Mouse (Mus musculus) erythroblast, embryonic 14.5 days (primary cell): Measurements from ENCODE around the gene Sfxn5. TPM values are rescaled to one million over a fixed set of nuclear protein-coding genes. Genes with fewer than 3 reads are reported as not detected.

Source experiments
- H3K27me3 ChIP-seq: 2 replicates; pipeline ENCODE4 v1.6.1; 2012; ENCODE audit warnings: inconsistent platforms; ENCODE audit not compliant: control insufficient read depth
- H3K36me3 ChIP-seq: 2 replicates; pipeline ENCODE4 v1.6.1; 2012; ENCODE audit warnings: mild to moderate bottlenecking, inconsistent platforms; ENCODE audit not compliant: control insufficient read depth
- H3K4me1 ChIP-seq: 2 replicates; pipeline ENCODE4 v1.6.1; 2012; ENCODE audit warnings: inconsistent platforms; ENCODE audit not compliant: control insufficient read depth
- H3K4me3 ChIP-seq: replicated peaks from 2 replicates; pipeline ENCODE3; 2012; ENCODE audit warnings: moderate library complexity, mild to moderate bottlenecking, inconsistent platforms
- H3K9me3 ChIP-seq: 2 replicates; pipeline ENCODE4 v1.6.1; 2012; ENCODE audit warnings: low read length, inconsistent platforms, mixed read lengths; ENCODE audit not compliant: control insufficient read depth
- GATA1 ChIP-seq: IDR thresholded peaks from 2 replicates; pipeline ENCODE4 v1.6.1; 2012; ENCODE audit warnings: low read length, inconsistent platforms, mixed read lengths
- TAL1 ChIP-seq: IDR thresholded peaks from 3 replicates; pipeline ENCODE4 v1.6.1; 2012; ENCODE audit warnings: low read length, inconsistent platforms, mixed read lengths
- polyA plus RNA-seq: library from polyadenylated mRNA; stranded (reverse); fragments of >175 nt; gene quantifications from 2 replicates; pipeline ENCODE4 v1.2.3, GENCODE M21; 2012

The Sfxn5 gene
- polyA plus RNA-seq, 1 experiment = 0.08 TPM

DNA sequence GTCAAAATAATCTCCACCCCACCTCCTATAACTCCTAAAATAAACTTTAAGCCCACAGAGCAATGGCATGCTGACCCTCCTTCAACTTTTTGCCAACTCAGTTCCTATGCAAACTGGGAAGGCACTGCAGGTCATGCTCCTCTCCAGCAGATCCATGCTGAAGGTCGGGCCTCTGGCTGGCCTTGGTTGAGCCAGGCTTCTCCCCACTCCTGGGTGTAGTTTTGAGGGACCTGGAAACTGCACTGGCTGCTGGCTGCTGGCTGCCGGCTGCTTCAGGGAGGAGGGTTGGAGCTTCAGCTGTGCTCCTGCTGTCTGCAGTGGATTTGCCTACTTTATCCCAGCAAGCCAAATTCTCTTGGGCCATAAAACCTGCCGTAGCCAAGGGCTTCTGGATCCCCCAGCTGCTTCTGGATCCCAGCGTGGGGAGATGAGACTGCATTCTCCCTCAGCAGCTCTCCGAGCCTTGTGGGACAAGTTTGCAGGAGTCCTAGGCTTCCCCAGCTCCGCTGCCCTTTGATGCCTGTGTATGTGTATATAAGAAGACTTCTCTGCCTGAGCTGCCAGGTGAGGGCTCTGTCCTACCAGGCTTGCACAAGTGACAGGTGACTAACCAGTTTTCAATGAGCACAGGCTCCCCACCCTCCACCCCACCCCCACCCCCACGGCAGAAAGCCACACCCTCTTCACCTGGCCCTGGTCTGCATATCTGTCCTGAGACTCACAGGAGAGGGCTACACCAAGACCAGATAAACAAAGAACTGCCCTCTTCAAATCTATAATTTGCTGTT, 100.2 kb downstream of the Sfxn5 start:
- no peaks in the 10 kb centered on the region; the same call in 1 of the 2 replicates for H3K4me1 ChIP-seq
- H3K9me3 ChIP-seq = no peaks in the 10 kb centered on the region
- TF ChIP-seq TAL1 (no peak), GATA1 (no peak)

GRCm38 (mm10) chr6:85232045-85232444, 101.2 kb downstream of the Sfxn5 start:
- no peaks in the 10 kb centered on the region for H3K36me3 ChIP-seq
- no peak overlapping the region for H3K4me3 ChIP-seq
- no peaks in the 10 kb centered on the region; the same call in 1 of the 2 replicates for H3K4me1 ChIP-seq
- H3K9me3 ChIP-seq = no peaks in the 10 kb centered on the region
- TF ChIP-seq TAL1 (no peak), GATA1 (no peak)
- no peaks in the 10 kb centered on the region for H3K27me3 ChIP-seq

More for the DNA sequence above, 100.2 kb downstream of the Sfxn5 start:
- Histone ChIP-seq H3K4me3 (no peak overlapping the region), H3K36me3 (no peaks in the 10 kb centered on the region), H3K27me3 (no peaks in the 10 kb centered on the region)

DNA sequence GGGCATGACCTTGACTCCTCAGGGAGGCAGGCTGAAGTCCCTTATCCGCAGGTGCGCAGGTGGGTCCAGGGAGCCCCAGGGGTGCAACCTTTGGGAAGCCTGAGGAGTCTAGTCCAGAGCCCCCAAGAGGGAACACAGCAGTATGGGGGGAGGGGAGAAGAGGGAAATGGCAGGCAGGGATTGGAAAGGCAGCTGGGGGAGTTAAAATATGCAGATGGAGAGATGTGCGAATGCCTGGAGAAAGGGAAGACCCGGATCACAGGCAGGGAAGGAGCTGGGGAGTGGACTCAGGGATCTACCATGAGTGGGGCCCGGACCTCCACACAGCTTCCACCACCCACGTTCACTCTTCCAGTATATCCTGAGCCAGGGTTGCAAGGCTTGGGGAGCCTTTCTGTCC, 101.8 kb downstream of the Sfxn5 start:
- no peaks in the 10 kb centered on the region for H3K36me3 ChIP-seq
- H3K9me3 ChIP-seq = no peaks in the 10 kb centered on the region
- no peaks in the 10 kb centered on the region for H3K27me3 ChIP-seq
- no peaks in the 10 kb centered on the region; the same call in 1 of the 2 replicates for H3K4me1 ChIP-seq
- no peak overlapping the region for H3K4me3 ChIP-seq
- no peak for TF ChIP-seq GATA1
- no peak for TF ChIP-seq TAL1

GRCm38 (mm10) chr6:85230762-85231161, 102.5 kb downstream of the Sfxn5 start:
- Histone ChIP-seq H3K36me3 (no peaks in the 10 kb centered on the region), H3K4me3 (no peak overlapping the region), H3K9me3 (no peaks in the 10 kb centered on the region), H3K4me1 (no peaks in the 10 kb centered on the region; the same call in 1 of the 2 replicates), H3K27me3 (no peaks in the 10 kb centered on the region)
- TF ChIP-seq TAL1 (no peak), GATA1 (no peak)

DNA sequence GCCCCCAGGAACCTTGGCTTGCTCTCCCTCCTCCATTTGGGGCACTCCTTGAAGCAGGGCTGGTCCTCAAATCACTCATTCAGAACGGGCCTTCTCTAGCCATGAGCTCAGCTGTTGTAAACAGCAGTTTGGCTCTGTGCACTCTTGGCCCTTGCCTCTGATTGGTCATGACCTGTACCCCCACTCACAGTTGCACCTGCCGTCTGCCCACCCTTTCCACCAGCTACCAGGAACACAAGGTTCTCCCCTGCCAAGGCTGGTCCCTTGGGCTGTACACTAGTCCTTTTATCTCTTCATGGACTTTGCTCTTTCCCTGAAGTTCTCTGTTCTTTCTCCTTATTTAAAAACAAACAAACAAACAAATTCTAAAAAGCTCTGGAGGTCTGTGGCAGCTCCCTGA, 105.7 kb downstream of the Sfxn5 start:
- no peaks in the 10 kb centered on the region for H3K36me3 ChIP-seq
- H3K27me3 ChIP-seq = no peaks in the 10 kb centered on the region
- no peaks in the 10 kb centered on the region for H3K4me1 ChIP-seq
- no peaks in the 10 kb centered on the region for H3K9me3 ChIP-seq
- no peak overlapping the region for H3K4me3 ChIP-seq
- no peak for TF ChIP-seq GATA1
- no peak for TF ChIP-seq TAL1

- Histone ChIP-seq H3K9me3 (no peaks in the 10 kb centered on the region), H3K4me3 (no peak overlapping the region), H3K4me1 (no peaks in the 10 kb centered on the region), H3K27me3 (no peaks in the 10 kb centered on the region), H3K36me3 (no peaks in the 10 kb centered on the region)
- no peak for TF ChIP-seq TAL1
- no peak for TF ChIP-seq GATA1
Observed at GRCm38 (mm10) chr6:85226570-85226969, 106.7 kb downstream of the Sfxn5 start.

DNA sequence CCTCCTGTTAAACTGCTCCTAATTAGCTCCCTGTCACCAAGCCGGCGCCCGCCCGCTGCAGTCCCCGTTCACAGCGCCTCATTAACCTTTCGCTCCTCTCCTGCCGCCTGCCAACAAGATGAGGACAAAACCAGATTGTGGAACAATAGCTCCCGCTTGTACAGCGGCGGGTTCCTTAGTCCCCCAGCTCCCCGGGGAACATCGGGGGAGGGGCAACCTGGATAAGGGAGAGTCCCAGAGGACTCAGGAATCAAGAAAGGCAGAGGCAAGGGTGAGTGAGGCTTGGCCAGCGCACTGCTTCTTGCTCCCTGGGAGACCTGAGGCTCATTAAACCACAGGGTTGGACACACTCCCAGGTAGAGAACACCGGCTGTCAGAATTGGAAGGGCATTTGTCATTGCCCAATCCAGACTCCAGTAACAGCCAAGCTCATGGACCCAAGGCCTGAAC, 108.8 kb downstream of the Sfxn5 start:
- no peaks in the 10 kb centered on the region for H3K4me1 ChIP-seq
- H3K4me3 ChIP-seq = no peak overlapping the region
- H3K27me3 ChIP-seq = no peaks in the 10 kb centered on the region
- no peaks in the 10 kb centered on the region for H3K36me3 ChIP-seq
- no peak for TF ChIP-seq GATA1
- no peak for TF ChIP-seq TAL1
- H3K9me3 ChIP-seq = no peaks in the 10 kb centered on the region

DNA sequence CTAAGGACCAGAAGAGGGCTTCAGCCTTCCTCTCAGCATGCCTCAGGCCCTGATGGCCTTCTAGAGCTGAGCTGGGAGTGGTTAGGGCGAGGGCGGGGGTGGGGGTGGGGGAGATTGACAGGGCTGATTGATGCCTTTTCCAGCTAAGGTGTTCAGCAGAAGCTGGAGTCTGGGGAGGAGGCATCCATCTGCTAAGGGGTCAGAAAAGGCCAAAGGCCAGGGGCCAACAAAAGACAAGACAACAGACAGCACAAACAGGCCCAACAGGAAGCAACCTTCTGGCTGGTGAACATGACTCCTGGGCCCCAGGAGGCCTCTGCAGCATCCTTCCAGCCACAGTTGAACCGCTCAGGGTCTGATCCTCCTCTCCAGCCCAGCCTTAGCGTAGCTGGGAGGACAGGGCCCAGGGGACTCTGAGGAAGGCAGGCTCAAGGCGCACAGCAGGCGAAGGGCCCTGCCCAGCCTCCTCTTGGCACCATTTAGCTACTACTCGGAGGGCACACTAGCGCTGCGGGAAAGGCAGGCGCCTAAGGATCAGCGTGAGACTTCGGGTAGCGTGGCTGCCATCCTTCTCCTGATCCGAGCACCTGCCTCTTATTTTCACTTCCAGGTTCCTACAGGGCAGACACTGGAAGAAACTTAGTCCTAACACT, 109.6 kb downstream of the Sfxn5 start:
- no peaks in the 10 kb centered on the region for H3K4me1 ChIP-seq

DNA sequence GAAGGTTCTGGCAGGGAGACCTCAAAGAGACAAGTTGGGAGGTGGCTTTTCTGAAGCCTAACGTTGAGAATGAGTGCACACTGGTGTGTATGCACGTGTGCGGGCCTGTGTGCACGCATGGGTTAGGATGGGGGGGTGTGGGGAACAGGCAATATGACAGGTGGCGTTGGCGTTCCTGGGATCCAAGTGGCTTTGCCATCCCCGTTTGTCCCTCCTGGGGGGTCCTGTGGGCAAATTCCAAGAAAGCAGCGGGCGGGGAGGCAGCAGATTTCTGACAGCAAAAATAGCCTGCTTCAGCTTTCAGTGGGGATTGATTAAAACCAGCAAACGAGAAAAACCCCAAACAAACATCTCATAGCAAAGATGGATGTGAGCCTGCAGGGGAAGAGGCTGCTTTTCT, 110.7 kb downstream of the Sfxn5 start:
- TF ChIP-seq GATA1 (no peak), TAL1 (no peak)
- Histone ChIP-seq H3K9me3 (no peaks in the 10 kb centered on the region), H3K4me1 (no peaks in the 10 kb centered on the region), H3K4me3 (no peak overlapping the region), H3K27me3 (no peaks in the 10 kb centered on the region), H3K36me3 (no peaks in the 10 kb centered on the region)

More for the DNA sequence above, 109.6 kb downstream of the Sfxn5 start:
- TF ChIP-seq TAL1 (no peak), GATA1 (no peak)
- H3K27me3 ChIP-seq = no peaks in the 10 kb centered on the region
- H3K4me3 ChIP-seq = no peak overlapping the region
- no peaks in the 10 kb centered on the region for H3K9me3 ChIP-seq
- H3K36me3 ChIP-seq = no peaks in the 10 kb centered on the region
